Mouse (Mus musculus) heart, postnatal 0 days (tissue): Measurements from ENCODE around the gene Hnrnpdl. TPM values are rescaled to one million over a fixed set of nuclear protein-coding genes. Genes with fewer than 3 reads are reported as not detected.

Experiments used
- ATAC-seq: fragments of 200-750 bp; cut with Nextera tagmentation; 2 replicates; pipeline ENCODE4 v1.8.0; 2017; ENCODE audit warnings: low read depth, moderate number of reproducible peaks, moderate library complexity; ENCODE audit not compliant: insufficient read depth
- DNase-seq: peaks from one replicate; pipeline ENCODE4 v3.0.0-alpha.2; 2016; ENCODE audit warnings: low spot score
- H3K27ac ChIP-seq: fragments of 300-500 bp; sonication (generic); 2 replicates; pipeline ENCODE4 v1.5.1; 2014; ENCODE audit warnings: low read depth, mild to moderate bottlenecking
- H3K27me3 ChIP-seq: fragments of 300-500 bp; sonication (generic); 2 replicates; pipeline ENCODE4 v1.6.1; 2014; ENCODE audit warnings: low read length, mixed read lengths; ENCODE audit not compliant: control insufficient read depth, insufficient read depth
- H3K36me3 ChIP-seq: fragments of 300-500 bp; sonication (generic); replicated peaks from 2 replicates; pipeline ENCODE4 v1.6.1; 2014; ENCODE audit warnings: low read length, mixed read lengths; ENCODE audit not compliant: control insufficient read depth, insufficient read depth
- H3K4me1 ChIP-seq: fragments of 300-500 bp; sonication (generic); 2 replicates; pipeline ENCODE4 v1.6.1; 2014; ENCODE audit warnings: antibody characterized with exemption; ENCODE audit not compliant: control insufficient read depth, insufficient read depth
- H3K4me2 ChIP-seq: fragments of 300-500 bp; sonication (generic); 2 replicates; pipeline ENCODE4 v1.6.1; 2014; ENCODE audit warnings: low read depth, mild to moderate bottlenecking, low read length, moderate library complexity
- H3K4me3 ChIP-seq: fragments of 300-500 bp; sonication (generic); 2 replicates; pipeline ENCODE4 v1.5.1; 2014; ENCODE audit warnings: low read depth, low read length
- H3K9ac ChIP-seq: fragments of 300-500 bp; sonication (generic); replicated peaks from 2 replicates; pipeline ENCODE4 v1.6.1; 2014; ENCODE audit warnings: low read depth, low read length, mixed read lengths
- H3K9me3 ChIP-seq: fragments of 300-500 bp; sonication (generic); replicated peaks from 2 replicates; pipeline ENCODE4 v1.6.1; 2016; ENCODE audit warnings: low read length; ENCODE audit not compliant: control insufficient read depth
- CTCF ChIP-seq: IDR thresholded peaks from 2 replicates; pipeline ENCODE4 v1.5.1; 2016; ENCODE audit warnings: antibody characterized with exemption, control low read depth, low read depth
- EP300 ChIP-seq: IDR thresholded peaks from 2 replicates; pipeline ENCODE4 v1.6.1; 2016; ENCODE audit warnings: antibody characterized with exemption, low read depth
- WGBS: fragments of 180-500 bp; shearing (Covaris S2); extraction: QIAGEN DNeasy Blood & Tissue Kit; methylation state at CpG from one replicate; pipeline ENCODE4 v1.1.7; 2014; 5-methylcytosine and 5-hydroxymethylcytosine counted together
- polyA plus RNA-seq: library from polyadenylated mRNA; unstranded; fragments of >200 nt; fragmentation: Nextera tagmentation; extraction: Ambion mirVana; gene quantifications from 2 replicates; pipeline ENCODE4 v1.2.1, GENCODE M21; 2015
- total RNA-seq: library from RNA; depleted of rRNA; stranded (reverse); fragments of >200 nt; gene quantifications from 2 replicates; pipeline ENCODE4 v1.2.3, GENCODE M21; 2014; ENCODE audit warnings: low replicate concordance; rRNA removed

The Hnrnpdl gene
- total and polyA plus RNA-seq, 2 experiments from 2014 or later: 51.3 to 54.8 TPM

DNA sequence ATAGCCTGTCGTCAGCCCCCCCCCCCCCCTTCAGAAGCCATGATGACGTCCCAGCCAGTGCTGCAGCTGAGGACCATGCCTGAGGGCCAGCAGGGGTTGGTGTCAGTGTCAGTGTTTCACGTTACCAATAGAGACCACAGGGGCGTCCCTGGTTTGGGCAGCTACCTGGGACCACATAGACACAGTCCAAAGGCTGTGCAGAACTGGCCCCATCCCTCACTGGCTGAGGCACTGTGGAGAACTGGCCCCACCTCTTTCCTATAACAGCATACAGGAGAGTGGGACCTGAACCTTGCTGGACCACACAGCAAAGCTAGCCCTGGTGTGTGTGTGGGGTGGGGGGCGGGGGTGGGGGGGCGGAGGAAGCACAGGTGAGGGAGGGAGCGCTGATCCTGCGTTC is 39.0 kb downstream of the Hnrnpdl start:
- no peak overlapping the region for H3K4me3 ChIP-seq
- H3K4me2 ChIP-seq: no peak overlapping the region
- no peak overlapping the region for H3K27ac ChIP-seq
- H3K9ac ChIP-seq: no peak overlapping the region
- DNase-seq (no peak), ATAC-seq (no peak)
- TF ChIP-seq CTCF (no peak), EP300 (no peak)
- H3K36me3 ChIP-seq: no peaks in the 10 kb centered on the region
- peaks cover 1% of the 10 kb centered on the region; the same call in 1 of the 2 replicates for H3K4me1 ChIP-seq
- WGBS: 50% methylated on average over 8 of the region's 8 CpGs
- H3K27me3 ChIP-seq: no peaks in the 10 kb centered on the region
- 0 out of 2 replicates have a peak, but pooled peaks cover 8% of the 10 kb centered on the region for H3K9me3 ChIP-seq

GRCm38 (mm10) chr5:100000048-100000447 is 39.4 kb downstream of the Hnrnpdl start:
- H3K9me3 ChIP-seq: 0 out of 2 replicates have a peak, but pooled peaks cover 8% of the 10 kb centered on the region
- H3K27me3 ChIP-seq: no peaks in the 10 kb centered on the region
- no peaks in the 10 kb centered on the region for H3K4me1 ChIP-seq
- no peak overlapping the region for H3K9ac ChIP-seq
- no peak overlapping the region for H3K4me2 ChIP-seq
- ATAC-seq (no peak), DNase-seq (no peak)
- H3K36me3 ChIP-seq: no peaks in the 10 kb centered on the region
- no peak overlapping the region for H3K4me3 ChIP-seq
- WGBS: 65% methylated on average over 7 of the region's 7 CpGs
- no peak overlapping the region for H3K27ac ChIP-seq
- TF ChIP-seq CTCF (no peak), EP300 (no peak)

DNA sequence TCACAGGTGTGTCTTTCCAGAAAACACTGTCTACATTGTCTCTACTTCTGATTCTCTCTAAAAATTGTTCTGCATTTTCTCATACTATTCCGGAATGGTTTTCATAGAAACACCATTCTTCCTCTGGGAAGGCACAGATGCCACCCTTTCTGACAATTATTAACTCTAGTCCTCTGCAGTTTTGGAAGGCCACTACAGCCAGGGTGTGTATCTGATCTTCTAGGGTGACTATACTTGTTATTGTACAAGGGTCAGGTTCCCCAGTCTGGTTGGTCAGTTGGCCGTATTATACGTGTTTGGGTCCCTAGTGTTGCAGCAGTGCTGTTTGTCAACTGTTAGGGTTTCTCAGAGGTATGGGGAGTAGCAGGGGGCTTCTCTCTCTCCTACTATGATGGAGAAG is 44.8 kb downstream of the Hnrnpdl start:
- TF ChIP-seq EP300 (no peak), CTCF (no peak)
- DNase-seq: no peak
- WGBS: 87% methylated on average over 3 of the region's 3 CpGs
- no peak overlapping the region for H3K4me2 ChIP-seq
- H3K4me1 ChIP-seq: no peaks in the 10 kb centered on the region
- H3K27ac ChIP-seq: no peak overlapping the region
- H3K9ac ChIP-seq: no peak overlapping the region
- H3K9me3 ChIP-seq: 0 out of 2 replicates have a peak, but pooled peaks cover 8% of the 10 kb centered on the region
- H3K4me3 ChIP-seq: no peak overlapping the region
- H3K36me3 ChIP-seq: no peaks in the 10 kb centered on the region
- H3K27me3 ChIP-seq: no peaks in the 10 kb centered on the region
- ATAC-seq: no peak

DNA sequence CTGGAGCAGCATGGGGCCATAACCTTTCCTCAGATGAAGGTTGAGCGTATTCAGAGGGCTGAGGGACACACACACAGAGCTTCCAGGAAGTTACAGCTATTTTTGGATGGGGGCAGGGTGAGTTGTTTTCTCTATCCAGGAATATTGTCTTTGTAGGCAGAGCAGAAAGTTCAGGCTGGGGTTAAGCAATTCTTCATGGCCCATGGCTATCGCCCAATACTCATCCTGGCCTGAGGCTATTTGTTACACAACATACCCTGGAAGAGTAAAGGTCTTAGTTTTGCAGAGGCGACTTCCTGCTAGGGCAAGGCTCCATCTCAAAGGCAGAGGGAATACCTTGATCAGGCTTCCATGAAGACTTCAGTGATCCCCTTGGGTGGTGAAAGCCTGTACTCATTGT is 45.3 kb downstream of the Hnrnpdl start:
- H3K36me3 ChIP-seq: no peaks in the 10 kb centered on the region
- ATAC-seq (no peak), DNase-seq (no peak)
- no peak overlapping the region for H3K9ac ChIP-seq
- H3K4me1 ChIP-seq: no peaks in the 10 kb centered on the region
- H3K27me3 ChIP-seq: no peaks in the 10 kb centered on the region
- 66% methylated on average over 3 of the region's 3 CpGs for WGBS
- 0 out of 2 replicates have a peak, but pooled peaks cover 8% of the 10 kb centered on the region for H3K9me3 ChIP-seq
- TF ChIP-seq CTCF (no peak), EP300 (no peak)
- H3K27ac ChIP-seq: no peak overlapping the region
- no peak overlapping the region for H3K4me2 ChIP-seq
- no peak overlapping the region for H3K4me3 ChIP-seq

Other genes with a start within 250 kb of the Hnrnpdl start
- not detected in 2 replicates for gene Vamp9, start 133.4 kb downstream of the Hnrnpdl start, total RNA-seq
- gene Vamp9, start 133.4 kb downstream of the Hnrnpdl start, polyA plus RNA-seq: 0.72 and 0.97 TPM in 2 replicates
- gene Hnrnpd, start 60.7 kb downstream of the Hnrnpdl start, total RNA-seq: 12.1 and 16.0 TPM in 2 replicates
- gene Hnrnpd, start 60.7 kb downstream of the Hnrnpdl start, polyA plus RNA-seq: 32.2 and 35.5 TPM in 2 replicates
- 24.0 TPM in 1 of 2 replicates, not detected in the other for gene 4930524J08Rik, start 60.6 kb downstream of the Hnrnpdl start, total RNA-seq
- gene 4930524J08Rik, start 60.6 kb downstream of the Hnrnpdl start, polyA plus RNA-seq: 1.7 and 2.5 TPM in 2 replicates
- gene Enoph1, start 321 bp upstream of the Hnrnpdl start, total RNA-seq: 6.0 and 17.8 TPM in 2 replicates
- gene Enoph1, start 321 bp upstream of the Hnrnpdl start, polyA plus RNA-seq: 15.7 and 16.1 TPM in 2 replicates
- gene Tmem150c, start 120.1 kb upstream of the Hnrnpdl start, total RNA-seq: 0.27 and 0.31 TPM in 2 replicates
- gene Tmem150c, start 120.1 kb upstream of the Hnrnpdl start, polyA plus RNA-seq: 0.44 and 0.98 TPM in 2 replicates